Mouse (Mus musculus) heart, postnatal 10 days (tissue): ENCODE results near the gene Ptprq. TPM values are rescaled to one million over a fixed set of nuclear protein-coding genes. Genes with fewer than 3 reads are reported as not detected.

Experiments used
- DNase-seq, 2 experiments: peaks; one replicate each; pipeline ENCODE4 v3.0.0; 2021
- intact Hi-C: fragments of 180-260 bp; cut with DNase I; formaldehyde crosslinking; loops from one replicate; pipeline ENCODE4 v1.15.1; 2025
- microRNA-seq, 2 experiments: library from miRNA; unstranded; fragments of <30 nt; microRNA quantifications; one replicate each; pipeline ENCODE4 v1.2.0; 2022
- total RNA-seq, 2 experiments: library from RNA; stranded (reverse); gene quantifications; 2 replicates each; pipeline ENCODE4 v1.2.3; 2021

The Ptprq gene
- total RNA-seq, 2 experiments from 2014 or later: 0.10 TPM; not detected in 1

DNA sequence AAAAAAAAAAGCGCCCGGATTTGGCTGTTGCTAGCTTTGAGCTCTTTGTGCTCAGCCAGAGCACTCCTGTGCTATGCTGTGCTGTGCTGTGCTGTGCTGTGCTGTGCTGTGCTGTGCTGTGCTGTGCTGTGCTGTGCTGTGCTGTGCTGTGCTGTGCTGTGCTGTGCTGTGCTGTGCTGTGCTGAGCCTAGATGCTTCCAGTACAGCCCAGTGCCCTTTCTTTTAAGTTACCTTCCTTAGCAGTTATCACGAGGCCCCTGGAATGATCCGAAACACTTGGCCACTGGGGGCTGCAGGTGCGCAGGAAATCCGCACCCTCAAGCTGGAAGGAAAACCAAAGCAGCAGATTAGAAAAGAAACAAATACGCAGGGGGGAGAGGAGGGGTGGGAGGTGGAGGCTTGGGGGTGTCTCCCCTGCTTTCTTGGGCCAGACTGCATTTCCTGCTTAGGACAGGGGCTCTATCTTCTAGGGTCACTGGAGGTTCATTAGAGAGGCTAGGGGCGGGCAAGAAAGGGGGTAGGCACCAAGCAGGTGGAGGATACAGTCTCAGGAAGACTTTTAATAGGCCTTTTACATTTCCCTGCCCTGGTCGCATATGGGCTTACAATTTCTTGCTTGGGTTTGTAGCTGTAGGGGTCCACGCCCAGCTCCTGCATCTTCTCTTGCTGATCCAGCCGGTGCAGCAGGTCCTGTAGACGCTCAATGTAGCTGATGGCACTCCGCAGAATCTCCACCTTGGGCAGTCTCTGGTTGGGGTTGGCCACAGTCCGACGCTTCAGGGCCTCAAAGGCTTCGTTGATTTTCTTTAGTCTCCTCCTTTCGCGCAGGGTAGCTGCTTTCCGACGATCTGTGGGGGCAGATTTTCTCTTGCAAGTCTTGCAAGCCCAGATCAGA, 226.0 kb downstream of the Ptprq start:
- intact Hi-C loops: no loop called here
- no peak for DNase-seq

GRCm38 (mm10) chr10:107492867-107493579, 226.8 kb downstream of the Ptprq start:
- intact Hi-C loops: no loop called here
- DNase-seq: no peak

DNA sequence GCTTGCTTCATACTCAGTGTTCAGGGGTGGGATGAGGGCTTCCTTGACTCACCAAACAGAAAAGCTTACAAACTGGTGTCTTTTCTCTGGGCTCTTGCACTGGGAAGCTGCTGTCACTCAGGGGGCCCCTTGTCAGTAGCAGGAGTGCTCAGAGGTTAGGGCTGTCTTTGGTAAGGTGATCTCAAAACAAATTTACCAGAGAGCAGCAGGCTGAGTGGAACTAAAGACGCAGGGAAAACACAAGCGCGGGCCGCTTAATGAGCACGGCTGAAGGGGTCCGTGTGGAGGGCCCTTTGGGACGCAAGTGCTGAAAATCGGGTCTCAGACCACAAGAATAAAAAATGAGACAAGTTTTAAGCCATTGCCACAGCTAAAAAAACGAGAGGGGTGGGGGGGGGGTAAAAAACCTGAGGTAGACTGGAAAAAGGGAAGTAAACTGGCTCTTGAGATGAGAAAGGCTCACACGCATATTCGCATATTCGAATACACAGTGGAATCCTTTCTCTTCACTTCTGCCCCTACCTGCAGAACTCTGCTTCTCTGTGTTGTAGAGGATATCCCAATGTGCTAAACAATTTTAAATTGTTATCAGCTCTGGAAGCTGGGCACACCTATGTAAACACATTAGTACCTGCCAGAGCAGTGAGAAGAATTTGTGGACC, 231.1 kb downstream of the Ptprq start:
- intact Hi-C loops: no loop called here
- DNase-seq: no peak

DNA sequence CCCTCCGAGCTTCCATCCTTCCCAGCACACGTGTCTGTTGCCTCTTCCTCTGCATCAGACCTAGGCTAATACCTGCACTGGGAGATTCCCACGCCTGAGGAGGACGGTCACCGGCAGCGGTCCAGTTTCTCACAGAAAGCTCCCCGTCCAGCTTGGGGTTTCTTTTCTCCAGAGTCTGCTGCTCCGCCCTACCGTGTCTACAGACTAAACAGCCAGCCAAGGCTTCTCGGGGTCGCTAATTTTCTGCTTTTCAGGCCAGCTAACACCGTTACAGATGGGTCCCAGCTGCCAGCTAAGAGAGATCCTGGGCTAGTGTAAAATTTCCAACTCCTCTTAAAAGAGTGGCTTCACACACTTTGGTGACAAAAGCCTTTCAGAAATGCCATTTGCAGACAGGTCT, 233.1 kb downstream of the Ptprq start:
- peak in 1 of 2 experiments; percentile 25 for DNase-seq

GRCm38 (mm10) chr10:107485870-107486269, 234.0 kb downstream of the Ptprq start, which contains the start of gene Myf5:
TSS of gene Myf5 (minus strand) at chr10:107486134.
- DNase-seq: no peak
- intact Hi-C loops: no loop called here

More for the DNA sequence above, 233.1 kb downstream of the Ptprq start:
- intact Hi-C loops: no loop called here

- intact Hi-C loops: no loop called here
- no peak for DNase-seq
These were observed 235.8 kb downstream of the Ptprq start for GRCm38 (mm10) chr10:107484050-107484449.

DNA sequence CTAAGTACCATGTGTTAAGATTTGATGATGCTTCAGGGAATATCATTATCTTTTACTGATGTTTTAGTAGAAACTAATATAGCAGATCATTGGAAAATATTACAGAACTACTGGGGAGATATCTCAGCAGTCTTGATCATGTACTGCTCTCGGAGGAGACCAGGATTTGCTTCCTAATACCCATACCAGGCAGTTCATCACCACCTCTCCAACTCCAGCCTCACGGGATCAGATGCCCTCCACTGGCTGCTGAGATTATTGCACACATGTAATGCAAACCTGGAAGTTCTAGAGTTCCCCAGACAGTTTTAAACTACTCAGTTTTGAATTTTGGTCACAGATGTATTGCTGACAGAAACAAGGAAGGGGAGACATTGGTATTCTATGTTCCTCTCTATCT, 246.4 kb downstream of the Ptprq start:
- intact Hi-C loops: no loop called here

GRCm38 (mm10) chr10:107471712-107472111, 248.1 kb downstream of the Ptprq start:
- DNase-seq: no peak
- intact Hi-C loops: no loop called here

More for the DNA sequence above, 246.4 kb downstream of the Ptprq start:
- DNase-seq: no peak

- no peak for DNase-seq
- intact Hi-C loops: no loop called here
These were observed 252.0 kb downstream of the Ptprq start for GRCm38 (mm10) chr10:107467819-107468218.

Small RNA genes lying within 50 kb of the gene (microRNA-seq; reads per million reads assigned to microRNA genes)
- 0 reads per million in 2 experiments for gene Gm44403

Other genes starting within 250 kb of the Ptprq start
- gene Myf5, start 233.9 kb downstream of the Ptprq start, total RNA-seq: not detected
- gene Myf6, start 225.3 kb downstream of the Ptprq start, total RNA-seq: not detected
- gene Otogl, start 192.1 kb upstream of the Ptprq start, total RNA-seq: under 1 TPM; 0.05 to 0.07 TPM